Mouse (Mus musculus): ENCODE measurements around the gene Nap1l1. TPM values are rescaled to one million over a fixed set of nuclear protein-coding genes. Genes with fewer than 3 reads are reported as not detected.
A peak's percentile ranks its signal among the peaks of the same experiment; 100 is the strongest.

Nap1l1 gene
- polyA plus RNA-seq, 1 experiment from 2014 or later = 165 TPM

DNA sequence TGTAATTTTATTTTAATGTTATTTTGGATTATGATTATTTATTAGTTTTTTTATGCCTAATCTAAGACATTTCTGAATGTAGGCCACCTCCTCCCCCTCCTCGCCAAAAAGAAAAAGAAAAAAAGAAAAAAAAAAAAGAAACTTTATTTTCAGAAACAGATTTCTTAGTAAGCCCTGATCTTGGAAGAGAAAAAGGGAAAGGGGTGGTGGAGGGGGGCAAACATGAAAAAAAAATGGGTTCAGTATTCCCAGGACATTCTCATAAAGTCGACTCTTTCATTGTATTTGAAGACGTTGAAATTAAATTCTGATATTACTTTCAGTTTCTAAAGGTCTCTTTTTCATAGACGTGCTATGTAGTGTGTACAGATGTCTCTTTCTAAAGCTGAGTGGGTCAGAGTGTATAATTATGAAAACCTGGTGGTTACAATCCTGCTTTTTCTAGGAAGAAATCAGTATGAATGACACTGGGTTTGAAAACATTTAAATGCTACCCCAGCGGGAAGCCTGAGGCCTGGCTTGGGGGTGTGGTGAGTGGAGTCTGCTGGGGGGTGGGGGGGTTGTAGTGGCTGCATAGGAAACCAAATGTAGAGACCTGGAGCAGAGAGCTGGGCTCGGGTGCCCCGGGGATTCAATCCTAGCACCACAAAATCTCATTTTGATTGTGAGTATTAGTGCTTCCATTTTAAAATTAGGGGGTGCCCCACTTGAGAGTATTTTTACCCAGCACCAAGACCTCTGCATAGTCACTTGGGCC lies 35.5 kb downstream of the Nap1l1 start:
- 15% methylated on average over 7 of the region's 7 CpGs for WGBS
- H3K36me3 ChIP-seq (ENCODE audit: control insufficient read depth, insufficient read depth, low read length) = no peaks in the 10 kb centered on the region
- peak overlapping the region; percentile 92 for H3K27ac ChIP-seq (ENCODE audit: low read depth, low read length)
- peak overlapping the region; percentile 93 for H3K9ac ChIP-seq (replicated peaks; ENCODE audit: low read depth, low read length)
- H3K4me3 ChIP-seq (ENCODE audit: low read depth, low read length) = peak overlapping the region; percentile 62
- H3K9me3 ChIP-seq (ENCODE audit: control insufficient read depth, low read length) = no peaks in the 10 kb centered on the region
- H3K4me2 ChIP-seq (ENCODE audit: low read depth, low read length) = peak overlapping the region; percentile 85
- no peak for ATAC-seq (ENCODE audit: low read depth)
- no peaks in the 10 kb centered on the region for H3K27me3 ChIP-seq (ENCODE audit: control insufficient read depth, insufficient read depth, low read length)
- H3K4me1 ChIP-seq (ENCODE audit: control insufficient read depth, insufficient read depth, low read length) = peaks cover 5% of the 10 kb centered on the region; the same call in 1 of the 2 replicates

- Histone ChIP-seq H3K4me2 (ENCODE audit: low read depth, low read length) (peak overlapping the region; percentile 85), H3K4me3 (ENCODE audit: low read depth, low read length) (peak overlapping the region; percentile 62), H3K9ac (replicated peaks; ENCODE audit: low read depth, low read length) (peak overlapping the region; percentile 93; the same call in 1 of the 2 replicates), H3K4me1 (ENCODE audit: control insufficient read depth, insufficient read depth, low read length) (peaks cover 5% of the 10 kb centered on the region; the same call in 1 of the 2 replicates), H3K9me3 (ENCODE audit: control insufficient read depth, low read length) (no peaks in the 10 kb centered on the region), H3K27ac (ENCODE audit: low read depth, low read length) (peak overlapping the region; percentile 66), H3K27me3 (ENCODE audit: control insufficient read depth, insufficient read depth, low read length) (no peaks in the 10 kb centered on the region), H3K36me3 (ENCODE audit: control insufficient read depth, insufficient read depth, low read length) (no peaks in the 10 kb centered on the region)
- 38% methylated on average over 8 of the region's 8 CpGs for WGBS
- no peak for ATAC-seq (ENCODE audit: low read depth)
Observed at GRCm38 (mm10) chr10:111509103-111509784, 36.2 kb downstream of the Nap1l1 start.

DNA sequence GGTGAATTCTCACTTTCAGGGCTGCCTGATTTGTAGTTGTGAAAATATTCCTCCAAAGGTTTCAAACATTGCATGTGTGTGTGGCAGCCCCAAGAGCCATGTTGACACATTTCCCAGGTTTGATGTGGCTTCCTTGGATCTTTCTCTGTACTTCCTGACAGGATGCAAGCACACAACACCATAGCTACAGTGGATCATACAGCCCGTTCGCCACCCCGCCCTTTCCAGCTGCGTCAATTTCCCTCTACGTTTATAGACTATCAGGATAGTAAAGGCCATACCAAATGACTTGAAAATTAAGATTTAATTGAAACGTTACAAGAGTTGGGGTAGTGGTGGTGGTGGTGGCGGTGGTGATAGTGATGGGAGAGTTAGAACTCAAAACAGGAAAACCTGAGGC lies 37.0 kb downstream of the Nap1l1 start:
- no peak overlapping the region; the same call in 1 of the 2 replicates for H3K4me3 ChIP-seq (ENCODE audit: low read depth, low read length)
- ATAC-seq (ENCODE audit: low read depth) = no peak
- 67% methylated on average over 7 of the region's 7 CpGs for WGBS

DNA sequence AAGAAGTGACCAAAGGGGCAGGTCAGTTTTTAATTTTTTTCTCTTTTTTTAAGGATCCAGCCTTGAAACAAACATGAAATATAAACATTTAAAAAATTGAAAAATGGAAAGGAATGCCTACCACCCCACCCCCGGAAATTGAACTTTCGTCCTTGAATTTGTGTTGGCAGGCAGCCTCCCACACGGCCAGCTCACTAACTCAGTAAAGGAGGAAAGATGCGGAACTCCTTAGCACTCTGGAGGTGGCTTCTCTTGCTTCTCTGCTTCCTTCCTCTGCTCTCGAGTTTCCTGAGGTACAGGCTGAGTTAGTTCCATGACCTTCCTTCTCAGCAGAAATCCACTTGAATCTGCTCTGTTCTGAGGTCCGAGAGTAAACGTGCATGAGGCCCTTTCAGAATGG lies 37.8 kb downstream of the Nap1l1 start:
- Histone ChIP-seq H3K4me2 (ENCODE audit: low read depth, low read length) (no peak overlapping the region), H3K27ac (ENCODE audit: low read depth, low read length) (no peak overlapping the region), H3K9ac (replicated peaks; ENCODE audit: low read depth, low read length) (no peak overlapping the region), H3K27me3 (ENCODE audit: control insufficient read depth, insufficient read depth, low read length) (no peaks in the 10 kb centered on the region), H3K4me3 (ENCODE audit: low read depth, low read length) (no peak overlapping the region), H3K4me1 (ENCODE audit: control insufficient read depth, insufficient read depth, low read length) (peaks cover 5% of the 10 kb centered on the region; the same call in 1 of the 2 replicates), H3K36me3 (ENCODE audit: control insufficient read depth, insufficient read depth, low read length) (no peaks in the 10 kb centered on the region), H3K9me3 (ENCODE audit: control insufficient read depth, low read length) (no peaks in the 10 kb centered on the region)
- 68% methylated on average over 7 of the region's 7 CpGs for WGBS
- no peak for ATAC-seq (ENCODE audit: low read depth)

More for the DNA sequence above, 37.0 kb downstream of the Nap1l1 start:
- Histone ChIP-seq H3K4me2 (ENCODE audit: low read depth, low read length) (peak overlapping the region; percentile 85), H3K4me1 (ENCODE audit: control insufficient read depth, insufficient read depth, low read length) (peaks cover 5% of the 10 kb centered on the region; the same call in 1 of the 2 replicates), H3K27me3 (ENCODE audit: control insufficient read depth, insufficient read depth, low read length) (no peaks in the 10 kb centered on the region), H3K9me3 (ENCODE audit: control insufficient read depth, low read length) (no peaks in the 10 kb centered on the region), H3K9ac (replicated peaks; ENCODE audit: low read depth, low read length) (no peak overlapping the region; the same call in 1 of the 2 replicates), H3K36me3 (ENCODE audit: control insufficient read depth, insufficient read depth, low read length) (no peaks in the 10 kb centered on the region), H3K27ac (ENCODE audit: low read depth, low read length) (peak overlapping the region; percentile 66; the same call in 1 of the 2 replicates)

DNA sequence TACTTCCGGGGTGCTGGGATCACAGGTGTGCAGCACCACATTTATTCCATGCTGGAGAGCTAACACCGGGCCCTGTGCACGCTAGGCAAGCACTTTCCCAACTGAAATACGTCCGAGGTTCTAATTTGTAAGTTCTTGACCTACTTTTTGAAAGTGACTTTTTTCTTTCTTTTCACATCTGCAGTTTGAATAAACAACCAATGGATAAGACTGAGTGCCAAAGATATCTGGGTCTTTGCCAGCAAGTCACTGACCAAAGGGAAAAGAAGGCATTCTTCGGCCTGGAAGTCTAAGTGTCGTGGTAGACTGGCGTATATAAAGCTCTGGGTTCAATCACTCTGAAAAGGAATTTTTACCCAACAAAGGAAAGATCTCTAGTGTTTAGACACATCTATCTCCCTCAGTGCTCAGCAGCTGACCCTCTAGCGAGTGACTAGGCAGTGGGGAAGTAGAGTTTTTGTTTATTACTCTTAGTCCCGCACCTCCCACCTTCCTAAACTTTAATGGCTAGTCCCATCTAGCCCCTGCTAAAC lies 39.1 kb downstream of the Nap1l1 start:
- Histone ChIP-seq H3K4me3 (ENCODE audit: low read depth, low read length) (no peak overlapping the region), H3K36me3 (ENCODE audit: control insufficient read depth, insufficient read depth, low read length) (no peaks in the 10 kb centered on the region), H3K9me3 (ENCODE audit: control insufficient read depth, low read length) (no peaks in the 10 kb centered on the region), H3K9ac (replicated peaks; ENCODE audit: low read depth, low read length) (no peak overlapping the region), H3K4me1 (ENCODE audit: control insufficient read depth, insufficient read depth, low read length) (peaks cover 5% of the 10 kb centered on the region; the same call in 1 of the 2 replicates), H3K4me2 (ENCODE audit: low read depth, low read length) (no peak overlapping the region), H3K27me3 (ENCODE audit: control insufficient read depth, insufficient read depth, low read length) (no peaks in the 10 kb centered on the region), H3K27ac (ENCODE audit: low read depth, low read length) (no peak overlapping the region)
- ATAC-seq (ENCODE audit: low read depth) = no peak
- WGBS = 68% methylated on average over 10 of the region's 10 CpGs

GRCm38 (mm10) chr10:111514282-111514885 lies 41.4 kb downstream of the Nap1l1 start:
- Histone ChIP-seq H3K4me1 (ENCODE audit: control insufficient read depth, insufficient read depth, low read length) (no peaks in the 10 kb centered on the region), H3K9me3 (ENCODE audit: control insufficient read depth, low read length) (no peaks in the 10 kb centered on the region), H3K27ac (ENCODE audit: low read depth, low read length) (no peak overlapping the region), H3K4me3 (ENCODE audit: low read depth, low read length) (no peak overlapping the region), H3K9ac (replicated peaks; ENCODE audit: low read depth, low read length) (no peak overlapping the region), H3K27me3 (ENCODE audit: control insufficient read depth, insufficient read depth, low read length) (no peaks in the 10 kb centered on the region), H3K4me2 (ENCODE audit: low read depth, low read length) (no peak overlapping the region), H3K36me3 (ENCODE audit: control insufficient read depth, insufficient read depth, low read length) (no peaks in the 10 kb centered on the region)
- ATAC-seq (ENCODE audit: low read depth) = no peak
- 94% methylated on average over 5 of the region's 5 CpGs for WGBS

GRCm38 (mm10) chr10:111515071-111516010 lies 42.3 kb downstream of the Nap1l1 start:
- Histone ChIP-seq H3K4me3 (ENCODE audit: low read depth, low read length) (no peak overlapping the region), H3K4me2 (ENCODE audit: low read depth, low read length) (no peak overlapping the region), H3K9me3 (ENCODE audit: control insufficient read depth, low read length) (no peaks in the 10 kb centered on the region), H3K9ac (replicated peaks; ENCODE audit: low read depth, low read length) (no peak overlapping the region), H3K4me1 (ENCODE audit: control insufficient read depth, insufficient read depth, low read length) (peaks cover 4% of the 10 kb centered on the region; the same call in 1 of the 2 replicates), H3K36me3 (ENCODE audit: control insufficient read depth, insufficient read depth, low read length) (no peaks in the 10 kb centered on the region), H3K27ac (ENCODE audit: low read depth, low read length) (no peak overlapping the region), H3K27me3 (ENCODE audit: control insufficient read depth, insufficient read depth, low read length) (no peaks in the 10 kb centered on the region)
- WGBS = 87% methylated on average over 17 of the region's 17 CpGs
- ATAC-seq (ENCODE audit: low read depth) = no peak

GRCm38 (mm10) chr10:111516172-111516588 lies 43.2 kb downstream of the Nap1l1 start:
- H3K27ac ChIP-seq (ENCODE audit: low read depth, low read length) = no peak overlapping the region
- H3K9ac ChIP-seq (replicated peaks; ENCODE audit: low read depth, low read length) = no peak overlapping the region
- H3K27me3 ChIP-seq (ENCODE audit: control insufficient read depth, insufficient read depth, low read length) = no peaks in the 10 kb centered on the region
- no peak for ATAC-seq (ENCODE audit: low read depth)
- H3K36me3 ChIP-seq (ENCODE audit: control insufficient read depth, insufficient read depth, low read length) = no peaks in the 10 kb centered on the region
- no peak overlapping the region for H3K4me2 ChIP-seq (ENCODE audit: low read depth, low read length)
- WGBS = 72% methylated on average over 13 of the region's 13 CpGs
- H3K9me3 ChIP-seq (ENCODE audit: control insufficient read depth, low read length) = no peaks in the 10 kb centered on the region
- H3K4me3 ChIP-seq (ENCODE audit: low read depth, low read length) = no peak overlapping the region
- peaks cover 4% of the 10 kb centered on the region; the same call in 1 of the 2 replicates for H3K4me1 ChIP-seq (ENCODE audit: control insufficient read depth, insufficient read depth, low read length)

Data from neural tube, embryonic 14.5 days (tissue).